Mouse (Mus musculus) CD4-positive helper T cell, adult 2 months (primary cell): ENCODE measurements around the gene Spin2c.

Experiments used
- DNase-seq: peaks from one replicate; pipeline ENCODE4 v3.0.0-alpha.2; 2012; ENCODE audit warnings: low read depth, missing footprints, low spot score

Spin2c gene

GRCm38 (mm10) chrX:153831951-153832561 is at the start of gene Spin2c:
Gene Spin2c, plus strand, starts transcription at chrX:153832225.
- peak; percentile 50 for DNase-seq

- DNase-seq, result no peak
Observed at GRCm38 (mm10) chrX:153832606-153833005, 581 bp downstream of the Spin2c start.
